In the genomic region with DNA sequence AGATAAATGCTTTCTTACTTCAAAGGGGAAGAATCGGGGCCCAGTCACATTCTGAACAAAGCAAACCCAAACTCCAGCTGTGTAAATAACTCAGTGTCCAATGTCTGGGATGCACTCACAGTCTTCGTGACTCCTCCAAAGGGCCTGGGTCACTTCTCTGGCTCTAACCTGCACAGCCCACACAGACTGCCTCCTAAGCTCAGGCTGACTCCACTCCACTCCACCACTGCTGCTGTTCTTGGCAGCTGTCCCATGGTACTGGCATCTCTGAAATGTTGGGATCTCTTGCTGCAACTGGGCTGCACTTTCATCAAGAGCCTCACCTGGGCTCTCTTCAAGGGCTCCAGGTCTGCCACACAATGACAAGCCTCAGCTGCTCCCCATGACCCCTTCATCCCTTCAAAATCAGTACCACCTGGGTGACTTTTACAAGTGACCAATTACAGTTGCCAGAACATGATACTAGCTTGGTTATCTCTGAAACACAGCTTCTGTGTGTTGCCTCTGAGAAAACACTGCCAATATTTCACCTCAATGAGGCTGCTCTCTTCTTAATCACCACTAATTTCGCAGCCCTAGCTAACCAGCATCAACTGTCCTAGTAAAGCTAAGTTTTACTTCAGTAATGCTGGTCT, we compare ENCODE assay signal across 18 mouse cellular contexts. TPM values are rescaled to one million over a fixed set of nuclear protein-coding genes. Genes with fewer than 3 reads are reported as not detected.
DNase-seq lines count a peak whose midpoint lies in the region; ATAC-seq and TF ChIP-seq lines count a peak whose summit lies in the region.
"Had no signal": no experiment of that assay in that cellular context is flagged by ENCODE, and none has a peak within 500 bp of the region (broad histone marks: within the 10 kb centered on the region; RNA-seq: fewer than 3 reads in every experiment).

No protein-coding gene starts in this region.

- no peak for TF ChIP-seq EP300 in heart, postnatal 0 days (IDR thresholded peaks at IDR 0.05; ENCODE audit: low read depth)

- H3K36me3 ChIP-seq in heart, postnatal 0 days (replicated peaks; ENCODE audit: control insufficient read depth, insufficient read depth, low read length) = no peaks in the 10 kb centered on the region
- no peaks in the 10 kb centered on the region for H3K36me3 ChIP-seq in heart, embryonic 10.5 days
- H3K36me3 ChIP-seq: forebrain, embryonic 15.5 days; hindbrain, embryonic 10.5 days had no signal

- no peaks in the 10 kb centered on the region for H3K9me3 ChIP-seq in heart, postnatal 0 days (replicated peaks; ENCODE audit: control insufficient read depth, low read length)
- no peaks in the 10 kb centered on the region for H3K9me3 ChIP-seq in heart, embryonic 10.5 days
- H3K9me3 ChIP-seq: forebrain, embryonic 15.5 days; hindbrain, embryonic 10.5 days; limb, embryonic 13.5 days had no signal

- no peak overlapping the region for H3K9ac ChIP-seq in heart, postnatal 0 days (replicated peaks; ENCODE audit: low read depth, low read length)
- H3K9ac ChIP-seq: forebrain, embryonic 15.5 days; limb, embryonic 13.5 days had no signal

- no peak overlapping the region for H3K27ac ChIP-seq in heart, postnatal 0 days (ENCODE audit: low read depth)
- H3K27ac ChIP-seq in heart, embryonic 10.5 days = no peak overlapping the region
- H3K27ac ChIP-seq: forebrain, embryonic 15.5 days; hindbrain, embryonic 10.5 days; limb, embryonic 13.5 days; macrophage had no signal

- WGBS in heart, postnatal 0 days = 50% methylated on average over 3 of the region's 3 CpGs
- WGBS in heart, embryonic 10.5 days = 70% methylated on average over 3 of the region's 3 CpGs

- no peak overlapping the region for H3K4me3 ChIP-seq in heart, postnatal 0 days (ENCODE audit: low read depth, low read length)
- H3K4me3 ChIP-seq in heart, embryonic 10.5 days = no peak overlapping the region
- H3K4me3 ChIP-seq: forebrain, embryonic 15.5 days; hindbrain, embryonic 10.5 days; limb, embryonic 13.5 days; myocyte had no signal

- 0 out of 2 replicates have a peak, but pooled peaks cover 5% of the 10 kb centered on the region for H3K4me1 ChIP-seq in heart, postnatal 0 days (ENCODE audit: control insufficient read depth, insufficient read depth)
- H3K4me1 ChIP-seq in heart, embryonic 10.5 days = no peaks in the 10 kb centered on the region
- H3K4me1 ChIP-seq: hindbrain, embryonic 10.5 days had no signal

- no peaks in the 10 kb centered on the region for H3K27me3 ChIP-seq in heart, postnatal 0 days (ENCODE audit: control insufficient read depth, insufficient read depth, low read length)
- no peaks in the 10 kb centered on the region for H3K27me3 ChIP-seq in heart, embryonic 10.5 days (ENCODE audit: insufficient read depth, poor library complexity, severe bottlenecking)
- H3K27me3 ChIP-seq: forebrain, embryonic 15.5 days; limb, embryonic 13.5 days had no signal

- peak; percentile 46 for DNase-seq in heart, postnatal 0 days (ENCODE audit: low spot score)
- no peak for DNase-seq in heart, embryonic 10.5 days (ENCODE audit: low spot score)
- DNase-seq in MN1 (ENCODE audit: low spot score) = peak; percentile 13
- DNase-seq in fibroblast of lung, adult 2 months (ENCODE audit: low read depth) = peak; percentile 68
- DNase-seq in lung, postnatal 14 days = peak; percentile 63
- no peak for DNase-seq in frontal cortex, postnatal 25 days (ENCODE audit: low spot score in 2 of 2)
- DNase-seq: cerebellum, adult 8-10 months; gastrocnemius, postnatal 36 days; layer of hippocampus, postnatal 36 days; right cerebral cortex, postnatal 14 days; thymus, adult 18-20 months had no signal

- peak; percentile 39 for ATAC-seq in heart, postnatal 0 days (ENCODE audit: insufficient read depth, low read depth)
- no peak for ATAC-seq in erythroid progenitor cell, adult 5-6 weeks (replicated peaks; ENCODE audit: low FRiP score, poor library complexity, severe bottlenecking)
- ATAC-seq: forebrain, embryonic 15.5 days; intestine, embryonic 16.5 days had no signal

- TF ChIP-seq CTCF in heart, postnatal 0 days (IDR thresholded peaks at IDR 0.05; ENCODE audit: low read depth) = no peak

- H3K4me2 ChIP-seq in heart, postnatal 0 days (ENCODE audit: low read depth, low read length) = no peak overlapping the region
- H3K4me2 ChIP-seq: forebrain, embryonic 15.5 days; limb, embryonic 13.5 days had no signal

RNA-seq across cellular contexts. Expression of gene Gm10974, which starts 40.2 kb away (rescaled TPM):
- total RNA-seq in heart, postnatal 0 days (2014; rRNA removed; ENCODE audit: low replicate concordance) = not detected in 2 replicates
- not detected in 2 replicates for polyA plus RNA-seq in heart, postnatal 0 days (2015; fragmentation: Nextera tagmentation; extraction: Ambion mirVana)
- not detected in 2 replicates for polyA plus RNA-seq in heart, embryonic 10.5 days (2016; fragmentation: Nextera tagmentation; extraction: Ambion mirVana)
- not detected in 2 replicates for total RNA-seq in erythroid progenitor cell, adult 5-6 weeks (2015; ENCODE audit: low replicate concordance)
- not detected in 2 replicates for total RNA-seq in erythroid progenitor cell, adult 5-6 weeks (2017; ENCODE audit: low replicate concordance)
- total RNA-seq: gastrocnemius, postnatal 36 days; layer of hippocampus, postnatal 36 days had no signal
- polyA plus RNA-seq: forebrain, embryonic 15.5 days; hindbrain, embryonic 10.5 days; intestine, embryonic 16.5 days; limb, embryonic 13.5 days; macrophage; myocyte had no signal

Comparison
In these comparisons a context has a peak if more than half of its experiments do, and no peak if none do; other contexts are left out.
1. DNase-seq: peak in heart, postnatal 0 days (single experiment), MN1 (single experiment), fibroblast of lung, adult 2 months (single experiment) and lung, postnatal 14 days (single experiment); none in heart, embryonic 10.5 days (single experiment) and frontal cortex, postnatal 25 days (0 of 2).